Mouse (Mus musculus) neural tube, embryonic 14.5 days (tissue): ENCODE results near the gene Rell1. TPM values are rescaled to one million over a fixed set of nuclear protein-coding genes. Genes with fewer than 3 reads are reported as not detected.

Source experiments
- ATAC-seq: fragments of 200-750 bp; cut with Nextera tagmentation; 2 replicates; pipeline ENCODE4 v1.8.0; 2017; ENCODE audit warnings: low read depth, mild to moderate bottlenecking, moderate TSS enrichment, moderate library complexity
- H3K27ac ChIP-seq: fragments of 300-500 bp; sonication (generic); 2 replicates; pipeline ENCODE4 v1.5.1; 2014; ENCODE audit warnings: low read depth, mild to moderate bottlenecking, control low read depth, low read length, moderate library complexity, mixed read lengths
- H3K27me3 ChIP-seq: fragments of 300-500 bp; sonication (generic); 2 replicates; pipeline ENCODE4 v1.6.1; 2014; ENCODE audit warnings: low read length; ENCODE audit not compliant: control insufficient read depth, insufficient read depth
- H3K36me3 ChIP-seq: fragments of 300-500 bp; sonication (generic); 2 replicates; pipeline ENCODE4 v1.6.1; 2014; ENCODE audit warnings: low read length, mixed read lengths; ENCODE audit not compliant: control insufficient read depth, insufficient read depth
- H3K4me1 ChIP-seq: fragments of 300-500 bp; sonication (generic); 2 replicates; pipeline ENCODE4 v1.6.1; 2014; ENCODE audit warnings: low read length; ENCODE audit not compliant: control insufficient read depth, insufficient read depth
- H3K4me2 ChIP-seq: fragments of 300-500 bp; sonication (generic); 2 replicates; pipeline ENCODE4 v1.6.1; 2014; ENCODE audit warnings: mild to moderate bottlenecking, low read depth, low read length, control low read depth
- H3K4me3 ChIP-seq: fragments of 300-500 bp; sonication (generic); 2 replicates; pipeline ENCODE4 v1.5.1; 2014; ENCODE audit warnings: low read depth, low read length, control low read depth, mixed read lengths
- H3K9ac ChIP-seq: fragments of 300-500 bp; sonication (generic); replicated peaks from 2 replicates; pipeline ENCODE4 v1.6.1; 2014; ENCODE audit warnings: low read depth, mild to moderate bottlenecking, control low read depth, low read length, mixed read lengths
- H3K9me3 ChIP-seq: fragments of 300-500 bp; sonication (generic); 2 replicates; pipeline ENCODE4 v1.6.1; 2016; ENCODE audit warnings: low read length; ENCODE audit not compliant: control insufficient read depth
- WGBS: fragments of 180-500 bp; shearing (Covaris S2); extraction: QIAGEN DNeasy Blood & Tissue Kit; methylation state at CpG from one replicate; pipeline ENCODE4 v1.1.7; 2014; 5-methylcytosine and 5-hydroxymethylcytosine counted together
- polyA plus RNA-seq: library from polyadenylated mRNA; unstranded; fragments of >200 nt; fragmentation: Nextera tagmentation; extraction: Ambion mirVana; gene quantifications from 2 replicates; pipeline ENCODE4 v1.2.1, GENCODE M21; 2014

Rell1 gene
- polyA plus RNA-seq, 1 experiment from 2014 or later = 4.7 TPM

DNA sequence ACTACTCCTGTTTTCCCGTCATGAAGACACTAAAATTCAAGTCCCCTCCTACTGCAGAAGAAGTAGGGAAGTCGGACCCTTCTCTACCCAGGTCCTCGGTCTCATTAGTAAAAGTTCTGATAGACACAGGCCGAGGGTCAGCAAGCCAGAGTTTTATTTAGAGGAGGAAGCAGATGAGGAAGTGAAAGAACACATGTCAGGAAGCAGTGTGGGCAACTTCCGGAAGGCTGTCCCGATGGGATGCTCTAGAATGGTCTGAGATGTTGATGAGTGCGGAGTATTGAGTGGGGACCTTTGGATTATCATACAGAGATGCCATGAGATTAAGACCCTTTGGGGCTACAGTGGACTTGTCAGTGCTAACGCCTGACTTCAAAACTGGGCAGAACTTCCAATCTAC, 109.8 kb downstream of the Rell1 start:
- Histone ChIP-seq H3K4me2 (no peak overlapping the region), H3K27ac (no peak overlapping the region), H3K27me3 (no peaks in the 10 kb centered on the region), H3K9ac (no peak overlapping the region), H3K9me3 (no peaks in the 10 kb centered on the region), H3K4me3 (no peak overlapping the region), H3K36me3 (no peaks in the 10 kb centered on the region), H3K4me1 (no peaks in the 10 kb centered on the region)
- no peak for ATAC-seq
- 91% methylated on average over 8 of the region's 8 CpGs for WGBS

Other genes starting within 250 kb of the Rell1 start
- gene 0610040J01Rik, start 156.5 kb downstream of the Rell1 start, polyA plus RNA-seq = 1.5 and 3.6 TPM in 2 replicates
- 18.4 and 19.4 TPM in 2 replicates for gene Pgm2, start 124.1 kb upstream of the Rell1 start, polyA plus RNA-seq
- gene Tbc1d1, start 187.4 kb upstream of the Rell1 start, polyA plus RNA-seq = 16.0 and 21.1 TPM in 2 replicates